Mouse (Mus musculus): ENCODE data around the gene Calml4. TPM values are rescaled to one million over a fixed set of nuclear protein-coding genes. Genes with fewer than 3 reads are reported as not detected.
"Not testable (repeated sequence)": the region's sequence is repeated elsewhere in the genome, so short reads cannot be mapped to it uniquely, and the experiment has no call there.

Calml4 gene
- polyA plus RNA-seq, 2 experiments from 2014 or later: not detected

GRCm38 (mm10) chr9:62835705-62836446, 22.0 kb upstream of the Calml4 start:
- ATAC-seq: no peak

GRCm38 (mm10) chr9:62837611-62838010, 20.3 kb upstream of the Calml4 start:
- no peak for ATAC-seq

GRCm38 (mm10) chr9:62838146-62838505, 19.8 kb upstream of the Calml4 start:
- ATAC-seq: no peak

- ATAC-seq: peak; percentile 95
These were observed 19.2 kb upstream of the Calml4 start, which contains the start of gene Cln6 for GRCm38 (mm10) chr9:62838506-62839171. Cln6 (plus strand) TSS chr9:62838785.

- no peak for ATAC-seq
These were observed 18.6 kb upstream of the Calml4 start for GRCm38 (mm10) chr9:62839172-62839770.

GRCm38 (mm10) chr9:62843356-62844024, 14.4 kb upstream of the Calml4 start:
- no peak for ATAC-seq

GRCm38 (mm10) chr9:62844461-62844860, 13.4 kb upstream of the Calml4 start:
- ATAC-seq: no peak

GRCm38 (mm10) chr9:62847694-62848093, 10.2 kb upstream of the Calml4 start:
- ATAC-seq: peak; percentile 77

- ATAC-seq: no peak
These were observed 9.2 kb upstream of the Calml4 start for GRCm38 (mm10) chr9:62848641-62849040.

- no peak for ATAC-seq
These were observed 6.3 kb upstream of the Calml4 start for GRCm38 (mm10) chr9:62851571-62851970.

GRCm38 (mm10) chr9:62854483-62854882, 3.4 kb upstream of the Calml4 start:
- no peak for ATAC-seq

GRCm38 (mm10) chr9:62857216-62857615, 664 bp upstream of the Calml4 start:
- no peak for ATAC-seq

- no peak for ATAC-seq
These were observed 563 bp downstream of the Calml4 start for GRCm38 (mm10) chr9:62858266-62859019.

- not testable (repeated sequence) for ATAC-seq
These were observed 2.2 kb downstream of the Calml4 start for GRCm38 (mm10) chr9:62860102-62860501.

- ATAC-seq: no peak
These were observed 3.0 kb downstream of the Calml4 start for GRCm38 (mm10) chr9:62860866-62861265.

- not testable (repeated sequence) for ATAC-seq
These were observed 11.4 kb downstream of the Calml4 start for GRCm38 (mm10) chr9:62869236-62869635.

GRCm38 (mm10) chr9:62870728-62871127, 12.8 kb downstream of the Calml4 start:
- no peak for ATAC-seq

- ATAC-seq: no peak
These were observed 19.2 kb downstream of the Calml4 start for GRCm38 (mm10) chr9:62876966-62877616.

GRCm38 (mm10) chr9:62877825-62878224, 19.9 kb downstream of the Calml4 start:
- ATAC-seq: no peak

GRCm38 (mm10) chr9:62881871-62882270, 24.0 kb downstream of the Calml4 start:
- ATAC-seq: no peak

GRCm38 (mm10) chr9:62894486-62894885, 36.6 kb downstream of the Calml4 start:
- ATAC-seq: no peak

GRCm38 (mm10) chr9:62901736-62902135, 43.9 kb downstream of the Calml4 start:
- ATAC-seq: no peak

Measured in activated CD4-positive, CD25-positive, alpha-beta regulatory T cell, adult 4 months (primary cell).